Mouse (Mus musculus) lung, postnatal 0 days (tissue): ENCODE measurements around the gene Ccr1l1.

Experiments used
- CTCF ChIP-seq: IDR thresholded peaks from 2 replicates; pipeline ENCODE4 v1.5.1; 2016; ENCODE audit warnings: antibody characterized with exemption, mild to moderate bottlenecking
- EP300 ChIP-seq: IDR thresholded peaks from 2 replicates; pipeline ENCODE4 v1.6.1; 2016; ENCODE audit warnings: antibody characterized with exemption, mild to moderate bottlenecking, control low read depth

GRCm38 (mm10) chr9:124013270-124013669, 35.1 kb upstream of the Ccr1l1 start:
- TF ChIP-seq CTCF (no peak), EP300 (no peak)
